Mouse (Mus musculus) heart, postnatal 14 days (tissue): ENCODE data around the gene Ptpre. TPM values are rescaled to one million over a fixed set of nuclear protein-coding genes. Genes with fewer than 3 reads are reported as not detected.

Experiments used
- DNase-seq, 2 experiments: peaks; one replicate each; pipeline ENCODE4 v3.0.0; 2021 to 2022
- intact Hi-C: fragments of 180-260 bp; cut with DNase I; formaldehyde crosslinking; loops from one replicate; pipeline ENCODE4 v1.15.1; 2025
- microRNA-seq, 2 experiments: library from miRNA; unstranded; fragments of <30 nt; microRNA quantifications; one replicate each; pipeline ENCODE4 v1.2.0; 2021 to 2022
- total RNA-seq, 2 experiments: library from RNA; stranded (reverse); gene quantifications; 2 replicates each; pipeline ENCODE4 v1.2.3; 2021

The Ptpre gene
- total RNA-seq, 2 experiments from 2014 or later = 4.1 to 4.4 TPM

DNA sequence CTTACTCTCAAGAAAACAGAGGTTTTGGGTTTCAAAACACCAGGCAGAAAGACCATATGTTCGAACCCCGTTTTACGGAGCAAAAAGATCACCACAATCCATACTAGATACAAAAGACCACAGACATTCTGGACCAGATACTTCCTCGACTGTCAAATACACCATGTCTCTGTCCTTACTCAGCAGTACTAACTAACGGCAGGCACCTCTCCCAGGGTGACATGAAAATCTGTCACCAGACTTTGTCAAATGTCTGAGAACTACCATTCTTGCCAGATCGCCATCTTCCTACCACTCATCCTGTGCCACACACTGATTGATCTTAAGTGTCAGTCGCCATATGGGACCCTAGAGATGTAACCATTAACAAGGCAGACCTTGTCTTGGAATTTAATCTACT lies 177.9 kb downstream of the Ptpre start:
- intact Hi-C loops = no loop called here
- no peak for DNase-seq

DNA sequence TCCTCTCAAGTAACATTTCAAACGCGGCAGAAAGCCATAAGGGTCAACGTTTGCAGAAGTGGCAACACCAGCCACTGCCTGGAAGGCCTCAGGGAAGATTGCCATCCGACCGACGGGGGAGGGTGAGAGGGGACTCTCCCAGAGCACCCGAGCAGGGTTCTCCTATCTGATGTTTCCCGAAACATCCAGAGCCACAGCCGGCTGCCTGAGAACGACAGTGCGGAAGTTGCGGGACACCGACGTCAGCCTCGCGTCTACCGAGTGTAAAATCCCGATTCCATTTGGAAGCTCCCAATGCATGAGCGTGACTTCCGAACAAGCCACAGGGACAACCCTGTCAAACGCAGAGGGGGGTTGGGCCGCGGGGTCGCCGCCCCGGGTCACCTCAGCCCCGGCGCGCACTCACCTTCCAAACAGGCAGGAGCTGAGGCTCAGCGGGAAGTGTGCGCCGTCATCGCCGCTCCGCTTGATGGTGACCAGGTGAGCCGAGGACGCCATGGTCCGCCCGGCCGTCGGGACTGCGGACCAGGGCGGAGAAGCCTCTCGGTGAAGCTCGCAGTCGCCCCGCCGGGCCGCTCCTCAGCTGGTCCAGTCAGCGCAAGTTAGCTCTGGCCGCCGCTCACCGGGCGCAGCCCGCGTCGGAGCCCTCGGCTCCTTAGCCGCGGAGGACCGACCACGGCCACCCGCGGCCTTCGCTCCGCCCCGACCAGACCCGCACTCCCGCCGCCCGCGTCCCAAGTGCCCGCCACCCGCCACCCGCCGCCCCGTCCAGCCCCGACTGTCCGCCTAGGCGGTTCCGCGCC lies 178.6 kb downstream of the Ptpre start, which contains the start of gene Mki67:
Mki67 (minus strand) TSS at position 720 of the 803 bp plus-strand sequence.
- intact Hi-C loops = no loop called here
- DNase-seq = peak; percentile 19 to 31

DNA sequence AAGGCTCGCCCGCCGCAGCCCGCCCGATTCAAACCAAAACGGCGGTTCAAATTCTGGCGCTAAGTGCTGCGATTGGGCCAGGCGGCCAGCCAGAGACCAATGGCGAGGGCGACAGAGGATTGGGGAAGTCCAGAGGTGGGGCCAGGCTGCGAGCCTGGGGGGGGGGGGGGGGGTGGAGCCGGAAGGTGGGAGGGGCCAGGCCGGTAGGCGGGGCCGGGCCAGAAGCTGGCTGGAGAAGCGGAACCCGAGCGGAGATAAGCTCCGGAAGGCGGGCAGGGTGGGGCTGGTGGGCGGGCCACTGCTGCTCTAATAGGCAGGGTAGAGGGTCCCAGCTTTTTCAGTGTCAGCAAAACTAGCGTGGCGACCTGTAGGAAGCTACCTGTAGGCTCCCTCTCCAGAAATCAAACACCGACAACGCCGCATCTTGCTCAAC lies 179.2 kb downstream of the Ptpre start:
- peak; percentile 87 to 93 for DNase-seq
- intact Hi-C loops = no loop called here

DNA sequence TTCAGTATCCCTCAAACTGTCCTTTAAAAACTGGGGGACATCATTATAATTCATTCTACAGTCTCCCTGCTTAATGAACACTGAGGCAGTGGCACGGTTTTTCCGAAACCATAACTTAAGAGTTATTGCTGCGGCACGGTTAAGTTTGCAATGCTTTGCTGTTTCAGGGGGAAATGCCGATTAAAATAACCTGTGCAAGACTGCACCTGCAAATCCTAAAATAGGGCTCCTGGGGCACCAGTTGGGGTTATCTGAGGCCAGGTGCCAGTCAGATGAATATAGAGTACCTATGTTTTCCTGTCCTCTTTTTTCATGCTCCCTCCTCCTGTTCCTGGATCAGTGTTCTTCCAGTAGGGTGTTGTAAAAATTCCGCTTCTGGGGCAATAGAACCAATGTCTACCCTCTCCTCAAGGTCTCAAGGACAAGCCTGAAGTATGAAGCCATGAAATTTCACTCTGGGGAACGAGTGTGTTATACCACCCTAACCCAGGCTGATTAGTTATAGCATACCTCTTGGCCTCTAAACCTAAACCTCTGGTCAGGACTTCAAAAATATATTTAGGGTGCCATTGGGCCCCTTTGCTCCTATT lies 179.8 kb downstream of the Ptpre start:
- no peak for DNase-seq
- intact Hi-C loops = no loop called here

DNA sequence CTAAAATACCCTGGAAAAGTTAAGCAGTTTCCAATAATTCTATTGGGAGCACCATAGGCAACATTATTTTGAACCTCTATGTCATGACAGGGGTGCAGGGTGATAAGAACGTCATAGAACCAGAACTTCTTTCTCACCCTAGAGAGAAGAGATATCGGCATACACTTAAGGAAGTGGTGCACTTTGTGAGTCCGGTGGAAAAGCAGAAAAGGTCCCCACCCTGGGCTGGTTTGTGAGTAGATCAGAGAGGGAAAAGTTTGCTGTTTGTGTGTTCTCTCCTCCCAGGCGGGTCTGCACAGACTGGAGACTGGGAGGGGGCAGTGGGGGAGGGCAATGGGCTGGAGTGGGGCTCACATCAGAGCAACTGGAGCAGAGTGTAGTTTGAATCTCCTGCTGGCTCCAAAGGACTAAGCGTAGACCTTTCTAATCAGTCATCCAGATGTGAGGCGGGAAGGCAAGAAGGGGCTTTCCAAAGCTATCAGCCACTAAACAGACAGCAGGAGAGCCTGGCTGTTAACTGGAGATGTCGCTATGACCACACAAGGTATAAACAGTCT lies 184.2 kb downstream of the Ptpre start:
- intact Hi-C loops = no loop called here
- DNase-seq = no peak

DNA sequence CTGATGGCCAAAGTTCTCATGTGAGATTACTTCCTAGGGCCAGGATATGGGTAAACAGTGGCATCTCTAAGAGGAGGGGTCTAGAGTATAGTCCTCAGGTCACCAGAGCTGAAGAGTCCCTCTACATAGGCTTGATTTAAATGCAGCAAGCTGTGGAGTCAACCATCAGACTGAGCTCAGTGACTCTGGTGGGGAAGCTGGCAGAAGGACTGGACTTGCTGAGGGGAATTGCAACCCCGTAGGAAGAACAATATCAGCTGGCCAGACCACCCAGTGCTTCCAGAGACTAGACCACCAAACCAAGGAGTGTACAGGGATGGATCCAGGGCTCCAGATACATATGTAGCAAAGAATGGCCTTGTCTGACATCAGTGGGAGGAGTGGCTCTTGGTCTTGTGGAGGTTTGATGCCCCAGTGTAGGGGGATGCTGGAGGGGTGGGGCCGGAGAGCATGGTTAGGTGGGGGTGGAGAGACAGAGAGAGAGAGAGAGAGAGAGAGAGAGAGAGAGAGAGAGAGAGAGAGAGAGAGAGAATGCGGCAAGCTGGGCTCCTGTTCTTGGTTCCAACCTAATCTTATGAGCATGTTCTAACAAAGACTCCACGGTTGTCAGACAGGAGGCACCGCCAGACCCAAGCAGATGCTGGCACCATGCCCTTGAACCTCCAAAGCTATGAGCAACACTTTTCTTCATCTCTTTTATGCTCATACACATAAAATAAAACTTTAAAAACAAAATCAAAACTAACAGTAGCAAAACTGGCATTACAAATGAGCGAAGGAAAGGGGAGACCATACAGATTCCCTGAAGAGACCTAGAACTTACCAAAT lies 184.9 kb downstream of the Ptpre start:
- DNase-seq = no peak
- intact Hi-C loops = no loop called here

DNA sequence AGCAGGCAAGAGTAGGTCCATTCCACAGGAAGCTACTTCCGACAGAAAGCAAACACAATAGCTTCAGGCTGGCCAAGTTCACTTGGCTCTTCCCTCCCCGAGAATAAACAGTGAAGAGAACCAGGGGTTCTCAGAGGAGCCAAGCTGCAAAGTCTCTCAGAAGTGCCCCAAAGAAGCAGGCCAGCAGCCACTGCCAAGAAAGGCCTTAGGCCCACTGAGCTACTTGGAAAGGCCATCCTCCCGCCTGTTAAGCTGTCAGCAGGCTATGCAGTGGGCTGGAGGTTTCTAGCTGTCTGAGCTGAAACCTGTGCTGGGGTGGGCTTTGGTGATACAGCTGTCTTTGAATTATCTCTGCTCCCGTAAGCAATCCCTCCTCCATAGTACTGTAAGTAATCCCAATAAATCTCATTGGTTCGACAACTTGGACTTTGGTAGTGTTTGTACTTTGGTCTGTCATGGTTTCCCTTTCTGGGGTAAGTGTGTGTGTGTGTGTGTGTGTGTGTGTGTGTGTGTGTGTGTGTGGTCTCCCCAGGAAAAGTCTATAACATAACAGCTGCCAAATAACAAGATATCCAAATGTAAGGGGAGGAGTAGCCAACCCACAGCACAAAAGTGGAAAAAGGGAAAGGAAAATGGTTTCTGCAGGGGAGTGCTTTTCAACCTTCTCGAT lies 186.5 kb downstream of the Ptpre start:
- no peak for DNase-seq
- intact Hi-C loops = no loop called here

DNA sequence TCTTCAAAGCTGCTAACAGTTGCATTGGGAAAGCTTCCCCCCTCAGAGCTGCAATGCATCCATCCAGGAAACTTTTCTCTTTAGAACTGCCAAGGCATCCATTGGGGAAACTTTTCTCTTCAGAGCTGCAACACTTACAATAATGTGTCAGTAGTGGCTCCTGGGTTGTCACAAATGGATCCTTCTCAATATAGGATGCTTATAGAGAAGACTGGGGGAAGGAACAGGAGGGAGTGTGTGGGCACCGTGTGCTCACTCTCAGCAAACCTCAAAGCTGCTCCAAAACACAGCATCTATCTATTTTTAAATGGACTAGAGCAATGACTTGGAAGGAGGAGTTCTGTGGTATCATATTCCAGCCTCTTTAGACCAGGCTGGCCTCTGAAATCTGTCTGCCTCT lies 189.4 kb downstream of the Ptpre start:
- intact Hi-C loops = no loop called here
- no peak for DNase-seq

DNA sequence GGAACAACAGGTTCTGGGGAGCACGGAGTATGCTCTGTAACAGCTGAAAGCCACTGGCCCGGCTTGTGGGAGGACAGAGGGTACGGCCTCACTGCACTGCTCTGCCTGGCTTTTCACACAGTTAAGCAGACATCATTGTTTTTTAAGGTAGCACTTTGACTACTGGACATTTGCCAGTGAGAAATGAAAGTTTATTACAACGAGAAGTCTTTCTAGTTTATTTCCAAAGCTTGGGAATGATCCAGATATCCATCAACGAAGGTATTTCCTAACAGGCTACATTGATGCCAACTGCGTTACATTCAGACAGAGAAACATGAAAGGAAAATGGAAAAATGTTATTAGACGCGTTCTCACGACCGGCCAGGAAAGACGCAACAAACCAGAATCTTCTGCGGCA lies 190.8 kb downstream of the Ptpre start:
- no peak for DNase-seq
- intact Hi-C loops = no loop called here

DNA sequence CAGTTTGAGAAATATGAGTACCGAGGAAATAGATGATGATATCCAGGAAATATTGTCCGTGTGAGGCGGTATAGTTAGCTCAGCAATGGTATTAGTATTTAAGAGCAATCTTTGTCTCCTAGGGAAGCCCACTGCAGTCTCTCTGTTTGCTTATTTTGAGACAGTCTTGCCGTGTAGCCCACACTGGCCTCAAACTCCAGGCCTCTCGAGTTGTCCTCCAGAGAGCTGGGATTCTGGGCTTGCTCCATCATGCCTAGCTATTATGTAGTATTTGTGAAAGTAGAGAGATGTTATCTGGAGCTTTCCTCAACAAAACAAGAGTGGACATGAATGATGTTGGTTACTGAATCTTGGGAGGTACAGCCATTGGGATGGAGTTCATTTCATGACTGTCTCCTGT lies 197.1 kb downstream of the Ptpre start:
- no peak for DNase-seq
- intact Hi-C loops = loop anchor here (10.0 kb wide), 1 partner anchor 240 kb away; no protein-coding TSS in a partner anchor

DNA sequence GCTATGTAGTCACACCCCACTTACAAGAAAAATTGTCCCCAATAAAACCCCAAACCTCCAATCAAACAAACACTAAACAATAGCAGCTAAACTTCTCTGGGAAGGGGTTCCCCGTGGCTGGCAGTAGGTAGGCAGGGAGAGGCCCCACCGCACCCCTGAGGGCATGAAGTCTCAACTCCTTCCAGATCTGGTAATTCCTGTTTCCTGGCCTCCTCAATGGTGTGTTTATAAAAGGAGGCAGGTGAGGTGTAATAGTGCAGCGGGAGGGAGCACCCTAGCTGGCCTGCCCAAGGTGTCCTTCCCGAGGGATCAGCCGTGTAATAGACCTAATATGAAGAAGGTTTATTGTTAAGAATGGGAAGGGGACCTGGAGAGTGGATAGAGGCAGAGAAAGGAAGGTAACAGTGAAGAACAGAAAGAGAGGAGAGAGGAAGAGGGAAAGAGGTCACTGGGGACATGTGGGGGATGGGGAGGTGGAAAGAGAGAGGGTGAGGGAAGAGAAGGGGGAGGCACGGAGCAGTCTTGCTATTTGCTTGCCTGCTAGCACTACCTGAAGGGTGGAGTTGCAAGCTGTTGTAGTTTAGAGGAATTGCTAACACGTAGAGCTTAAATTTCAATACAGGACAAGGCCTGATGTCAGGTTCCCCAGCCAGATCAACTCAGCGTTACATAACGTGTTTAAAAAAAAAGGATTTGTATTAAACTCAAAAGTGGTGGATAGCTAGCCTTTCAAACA lies 197.8 kb downstream of the Ptpre start:
- intact Hi-C loops = loop anchor here (5.0 to 10.0 kb wide), 4 partner anchors 53 to 240 kb away; partner anchors contain the start of gene Ptpre
- DNase-seq = no peak

Small RNA genes within 50 kb of the gene (microRNA-seq; reads per million reads assigned to microRNA genes)
- 0 to 0.12 reads per million in 2 experiments for gene Mir1962

Other genes with a start within 250 kb of the Ptpre start
- not detected for gene Foxi2, start 127.2 kb upstream of the Ptpre start, total RNA-seq
- not detected for gene Clrn3, start 8.8 kb upstream of the Ptpre start, total RNA-seq
- 10 to 100 TPM; 10.0 to 18.6 TPM for gene Mki67, start 178.9 kb downstream of the Ptpre start, total RNA-seq